Mouse (Mus musculus): ENCODE measurements around the gene Kank2. TPM values are rescaled to one million over a fixed set of nuclear protein-coding genes. Genes with fewer than 3 reads are reported as not detected.
"Not testable (repeated sequence)": the region's sequence is repeated elsewhere in the genome, so short reads cannot be mapped to it uniquely, and the experiment has no call there.

Gene Kank2
- polyA plus RNA-seq, 1 experiment from 2014 or later, result 9.9 TPM

DNA sequence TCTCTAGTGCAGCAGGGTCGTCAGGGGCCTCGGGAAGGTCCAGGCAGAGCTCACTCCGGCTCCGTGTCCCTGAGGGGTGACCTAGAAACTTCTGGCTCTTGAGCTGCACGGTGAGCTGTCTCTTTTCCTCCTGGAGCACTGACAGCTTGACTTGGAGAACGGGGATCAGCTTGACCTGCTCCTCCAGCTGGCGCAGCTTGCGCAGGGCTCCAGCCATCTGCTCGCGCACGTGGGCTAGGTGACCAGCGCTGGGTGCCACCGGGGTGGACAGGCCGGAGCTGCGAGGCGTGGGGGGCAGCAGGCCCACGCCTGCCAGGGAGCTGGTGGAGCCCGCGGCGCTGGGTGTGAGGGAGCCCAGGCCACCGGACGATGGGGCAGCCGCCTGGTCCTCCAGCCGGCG lies 3.6 kb downstream of the Kank2 start:
- H3K27ac ChIP-seq (replicated peaks), result no peak overlapping the region
- no peak overlapping the region for H3K4me2 ChIP-seq (replicated peaks)
- H3K4me3 ChIP-seq, result no peak overlapping the region
- WGBS, result 95% methylated on average over 25 of the region's 25 CpGs
- no peak for ATAC-seq (ENCODE audit: low FRiP score, low read depth)
- H3K9ac ChIP-seq (replicated peaks), result no peak overlapping the region
- H3K27me3 ChIP-seq, result no peaks in the 10 kb centered on the region; the same call in 1 of the 2 replicates
- peaks cover 19% of the 10 kb centered on the region for H3K36me3 ChIP-seq
- no peaks in the 10 kb centered on the region for H3K9me3 ChIP-seq
- peaks cover 19% of the 10 kb centered on the region for H3K4me1 ChIP-seq

DNA sequence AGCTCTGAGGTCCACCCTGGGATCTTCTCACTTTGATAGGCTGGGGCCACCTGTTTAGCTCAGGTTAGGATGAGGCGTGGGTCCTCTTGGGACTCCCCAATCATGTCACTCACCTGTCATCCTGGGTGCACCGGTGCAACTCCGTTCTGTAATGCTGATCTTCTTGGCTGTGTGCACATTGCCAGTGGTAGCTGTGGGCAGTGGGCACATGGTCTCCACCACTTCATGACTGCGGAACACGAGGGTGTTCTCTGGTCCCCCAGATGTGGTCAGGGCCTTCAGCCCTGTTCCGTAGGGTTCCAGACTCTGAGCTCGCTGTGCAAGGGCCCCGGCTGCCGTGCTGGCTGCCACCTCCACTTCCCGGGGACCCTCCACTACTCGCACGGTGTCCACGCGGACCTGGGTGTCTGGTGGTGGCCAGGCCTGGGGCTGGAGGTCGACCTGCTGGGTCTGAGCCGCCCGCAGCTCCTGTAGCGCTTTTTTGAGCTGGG lies 4.2 kb downstream of the Kank2 start:
- no peak overlapping the region for H3K4me3 ChIP-seq
- peaks cover 19% of the 10 kb centered on the region for H3K36me3 ChIP-seq
- H3K27me3 ChIP-seq, result no peaks in the 10 kb centered on the region; the same call in 1 of the 2 replicates
- no peaks in the 10 kb centered on the region for H3K9me3 ChIP-seq
- H3K9ac ChIP-seq (replicated peaks), result no peak overlapping the region
- H3K4me1 ChIP-seq, result peaks cover 19% of the 10 kb centered on the region
- WGBS, result 95% methylated on average over 18 of the region's 18 CpGs
- H3K27ac ChIP-seq (replicated peaks), result no peak overlapping the region
- H3K4me2 ChIP-seq (replicated peaks), result no peak overlapping the region
- ATAC-seq (ENCODE audit: low FRiP score, low read depth), result no peak

DNA sequence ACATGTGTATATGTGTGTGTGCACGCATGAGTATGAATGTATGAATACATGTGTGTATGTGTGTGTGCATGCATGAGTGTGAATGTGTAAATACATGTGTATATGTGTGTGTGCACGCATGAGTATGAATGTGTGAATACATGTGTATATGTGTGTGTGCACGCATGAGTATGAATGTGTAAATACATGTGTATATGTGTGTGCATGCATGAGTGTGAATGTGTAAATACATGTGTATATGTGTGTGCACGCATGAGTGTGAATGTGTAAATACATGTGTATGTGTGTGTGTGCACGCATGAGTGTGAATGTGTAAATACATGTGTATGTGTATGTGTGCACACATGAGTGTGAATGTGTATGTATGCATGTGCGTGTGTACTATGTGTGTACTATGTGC lies 5.0 kb downstream of the Kank2 start:
- Histone ChIP-seq H3K4me1 (peaks cover 19% of the 10 kb centered on the region), H3K36me3 (peaks cover 19% of the 10 kb centered on the region)
- H3K27ac ChIP-seq (replicated peaks); H3K9me3 ChIP-seq; ATAC-seq (ENCODE audit: low FRiP score, low read depth); H3K4me3 ChIP-seq; H3K9ac ChIP-seq (replicated peaks); H3K27me3 ChIP-seq; H3K4me2 ChIP-seq (replicated peaks): not testable (repeated sequence)
- WGBS, result 98% methylated on average over 6 of the region's 6 CpGs

DNA sequence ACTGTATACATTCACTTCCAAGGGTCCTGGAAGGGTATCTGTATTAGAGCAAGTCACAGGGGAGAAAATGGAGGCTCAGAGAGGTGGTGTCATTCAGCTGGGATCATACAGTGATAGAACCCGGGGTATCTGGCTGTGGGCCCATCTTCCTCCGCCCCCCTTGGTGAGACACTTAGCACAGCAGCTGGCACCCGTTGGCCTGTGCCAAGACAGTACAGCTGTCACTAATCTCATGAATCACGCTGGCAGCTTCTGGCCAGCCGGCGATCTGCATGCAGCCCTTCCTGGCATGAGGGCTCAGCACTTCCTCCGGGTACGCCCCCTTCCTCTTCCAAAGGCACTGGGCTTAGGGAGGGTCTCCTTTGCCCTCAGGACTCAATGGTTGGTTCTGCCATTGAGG lies 5.9 kb downstream of the Kank2 start:
- no peak overlapping the region for H3K4me2 ChIP-seq (replicated peaks)
- H3K27ac ChIP-seq (replicated peaks), result no peak overlapping the region
- no peak overlapping the region for H3K9ac ChIP-seq (replicated peaks)
- peaks cover 19% of the 10 kb centered on the region for H3K36me3 ChIP-seq
- no peaks in the 10 kb centered on the region; the same call in 1 of the 2 replicates for H3K27me3 ChIP-seq
- ATAC-seq (ENCODE audit: low FRiP score, low read depth), result no peak
- H3K4me1 ChIP-seq, result peaks cover 14% of the 10 kb centered on the region
- no peaks in the 10 kb centered on the region for H3K9me3 ChIP-seq
- WGBS, result 87% methylated on average over 8 of the region's 8 CpGs
- no peak overlapping the region for H3K4me3 ChIP-seq

DNA sequence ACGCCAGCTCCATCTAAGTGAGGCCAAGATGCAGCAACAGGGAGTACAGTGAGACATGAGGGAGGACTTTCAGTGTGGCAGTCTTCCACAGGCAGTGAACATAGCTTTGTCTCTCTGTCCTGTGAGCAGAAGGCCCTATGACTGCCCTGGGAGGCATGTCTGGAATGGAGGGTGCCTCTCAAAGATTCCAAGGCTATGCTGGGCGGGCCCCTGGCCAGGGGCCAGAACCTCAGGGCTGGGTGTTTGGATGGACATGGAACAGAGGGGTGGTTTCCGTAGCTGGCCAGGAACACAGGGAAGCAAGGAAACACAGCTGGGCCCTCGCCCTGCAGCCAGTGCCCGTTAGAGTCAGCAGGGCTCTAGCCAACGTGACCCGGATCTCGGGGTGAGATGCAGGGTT lies 6.7 kb downstream of the Kank2 start:
- Histone ChIP-seq H3K9ac (replicated peaks) (no peak overlapping the region), H3K27me3 (no peaks in the 10 kb centered on the region; the same call in 1 of the 2 replicates), H3K9me3 (no peaks in the 10 kb centered on the region), H3K36me3 (peaks cover 19% of the 10 kb centered on the region), H3K4me1 (peaks cover 12% of the 10 kb centered on the region), H3K4me3 (no peak overlapping the region), H3K4me2 (replicated peaks) (no peak overlapping the region), H3K27ac (replicated peaks) (no peak overlapping the region)
- ATAC-seq (ENCODE audit: low FRiP score, low read depth), result no peak
- 90% methylated on average over 8 of the region's 8 CpGs for WGBS

DNA sequence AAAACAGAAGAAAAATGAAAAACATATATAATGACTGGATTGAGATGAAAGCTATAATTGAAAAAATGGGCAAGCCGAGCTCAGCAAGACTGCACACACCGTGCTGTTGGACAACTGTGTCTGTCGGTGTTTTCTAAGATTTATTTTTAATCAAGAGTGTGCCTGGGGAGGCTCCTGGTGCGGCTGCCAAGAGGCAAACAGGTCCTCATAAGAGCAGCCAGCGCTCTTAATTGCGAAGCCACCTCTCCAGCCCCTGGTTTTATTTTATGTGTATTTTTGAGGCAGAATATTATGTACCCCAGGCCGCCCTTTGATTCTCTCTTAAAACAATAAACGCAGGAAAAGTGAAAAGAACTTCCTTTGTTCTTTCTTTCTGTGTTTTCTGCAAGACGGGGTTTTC lies 10.3 kb downstream of the Kank2 start:
- Histone ChIP-seq H3K4me3 (no peak overlapping the region), H3K4me1 (0 out of 2 replicates have a peak, but pooled peaks cover 3% of the 10 kb centered on the region), H3K27ac (replicated peaks) (no peak overlapping the region), H3K27me3 (no peaks in the 10 kb centered on the region), H3K36me3 (no peaks in the 10 kb centered on the region), H3K4me2 (replicated peaks) (no peak overlapping the region), H3K9me3 (no peaks in the 10 kb centered on the region), H3K9ac (replicated peaks) (no peak overlapping the region)
- ATAC-seq (ENCODE audit: low FRiP score, low read depth), result no peak
- 85% methylated on average over 9 of the region's 9 CpGs for WGBS

DNA sequence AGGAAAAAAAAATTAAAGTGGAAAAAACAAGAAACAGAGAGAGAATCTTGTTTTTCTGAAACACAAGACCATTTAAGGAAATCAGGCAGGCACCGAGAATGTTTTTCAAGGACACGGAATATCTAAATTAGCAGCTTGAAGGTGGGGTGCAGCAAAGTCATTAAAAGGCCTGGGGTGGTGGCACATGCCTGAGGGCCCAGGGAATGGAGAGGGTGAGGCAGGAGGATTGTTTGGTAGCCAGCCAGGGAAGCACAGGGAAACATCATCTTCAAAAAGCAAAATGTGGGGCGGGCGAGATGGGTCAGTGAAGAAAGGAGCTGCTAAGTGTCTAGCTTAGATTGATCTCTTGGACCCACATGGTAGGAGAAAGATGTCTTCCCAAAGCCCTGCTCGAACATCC lies 10.9 kb downstream of the Kank2 start:
- no peak overlapping the region for H3K4me2 ChIP-seq (replicated peaks)
- ATAC-seq (ENCODE audit: low FRiP score, low read depth), result no peak
- WGBS, result 87% methylated on average over 5 of the region's 5 CpGs
- H3K4me1 ChIP-seq, result 0 out of 2 replicates have a peak, but pooled peaks cover 3% of the 10 kb centered on the region
- no peaks in the 10 kb centered on the region for H3K36me3 ChIP-seq
- H3K27me3 ChIP-seq, result no peaks in the 10 kb centered on the region
- no peak overlapping the region for H3K27ac ChIP-seq (replicated peaks)
- no peak overlapping the region for H3K4me3 ChIP-seq
- H3K9ac ChIP-seq (replicated peaks), result no peak overlapping the region
- no peaks in the 10 kb centered on the region for H3K9me3 ChIP-seq

DNA sequence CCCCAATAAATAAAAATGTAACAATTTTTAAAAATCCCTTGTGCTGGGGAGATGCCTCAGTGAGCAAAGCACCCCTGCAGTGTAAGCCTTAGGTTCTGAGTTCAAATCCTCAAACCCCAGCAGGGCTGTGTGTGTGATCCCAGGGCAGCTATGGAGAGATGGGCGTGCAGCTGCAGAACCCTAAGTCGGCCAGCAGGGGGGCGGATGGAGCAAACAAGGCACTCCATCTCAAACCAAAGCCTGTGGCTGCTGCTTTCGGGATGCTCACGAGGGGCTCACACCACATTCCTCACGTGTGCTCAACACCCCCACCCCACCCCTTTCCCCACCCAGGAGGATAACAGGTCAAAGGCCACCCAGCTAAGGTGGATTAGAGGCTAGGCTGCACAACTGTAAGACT lies 11.6 kb downstream of the Kank2 start:
- Histone ChIP-seq H3K4me3 (no peak overlapping the region), H3K9ac (replicated peaks) (no peak overlapping the region), H3K9me3 (no peaks in the 10 kb centered on the region), H3K27me3 (no peaks in the 10 kb centered on the region), H3K4me2 (replicated peaks) (peak overlapping the region; percentile 14; the same call in 1 of the 2 replicates), H3K36me3 (no peaks in the 10 kb centered on the region), H3K4me1 (0 out of 2 replicates have a peak, but pooled peaks cover 2% of the 10 kb centered on the region), H3K27ac (replicated peaks) (no peak overlapping the region)
- WGBS, result 8% methylated on average over 6 of the region's 6 CpGs
- peak; percentile 34; the same call in 1 of the 2 replicates for ATAC-seq (ENCODE audit: low FRiP score, low read depth)

DNA sequence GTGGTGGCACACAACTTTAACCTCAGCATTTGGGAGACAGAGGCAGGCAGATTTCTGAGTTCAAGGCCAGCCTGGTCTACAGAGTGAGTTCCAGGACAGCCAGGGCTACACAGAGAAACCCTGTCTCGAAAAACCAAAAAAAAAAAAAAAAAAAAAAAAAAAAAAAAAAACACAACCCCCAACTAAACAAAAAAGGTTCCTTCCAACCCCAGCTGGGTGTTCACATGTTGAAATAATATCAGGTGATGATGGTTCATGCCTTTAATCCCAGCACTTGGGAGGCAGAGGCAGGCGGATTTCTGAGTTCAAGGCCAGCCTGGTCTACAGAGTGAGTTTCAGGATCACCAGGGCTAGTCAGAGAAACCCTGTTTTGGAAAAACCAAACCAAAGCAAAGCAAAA lies 12.2 kb downstream of the Kank2 start:
- WGBS, result 74% methylated on average over 2 of the region's 2 CpGs

DNA sequence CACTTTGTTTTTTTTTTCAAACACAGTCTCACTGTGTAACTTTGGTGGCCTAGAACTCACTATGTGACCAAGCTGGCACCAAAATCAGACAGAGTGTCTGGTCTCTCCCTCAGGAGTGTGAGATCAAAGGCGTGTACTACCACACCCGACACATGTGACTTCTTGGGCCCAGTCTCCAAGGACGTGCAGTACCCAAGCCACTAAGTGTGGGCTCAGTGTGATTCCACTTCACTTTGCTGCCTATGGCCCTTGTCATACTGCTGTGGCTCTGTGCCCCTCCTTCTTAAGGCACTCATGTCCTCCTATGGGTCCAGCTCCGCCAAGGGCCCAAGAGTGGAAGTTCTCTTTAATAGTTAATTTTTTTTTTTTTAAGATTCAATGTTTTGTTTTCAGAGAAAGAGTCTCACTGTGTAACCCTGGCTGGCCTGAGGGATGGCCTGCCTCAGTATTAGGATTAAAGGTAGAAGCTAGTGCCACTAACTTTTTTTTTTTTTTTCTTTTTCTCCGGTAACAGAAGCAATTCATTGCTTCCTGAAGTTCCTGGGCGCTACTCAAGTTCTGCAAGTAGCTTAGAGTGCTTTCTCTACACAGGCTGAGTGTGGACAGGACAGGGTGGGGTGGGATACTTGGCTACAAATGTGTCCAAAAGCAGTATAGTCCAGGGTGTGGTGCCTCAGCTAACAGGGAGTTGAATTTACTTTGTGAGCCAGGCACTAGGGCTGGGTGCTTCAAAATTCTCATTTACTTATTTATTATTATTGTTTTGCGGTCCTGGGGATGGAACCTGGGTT lies 13.8 kb downstream of the Kank2 start:
- ATAC-seq (ENCODE audit: low FRiP score, low read depth), result no peak
- Histone ChIP-seq H3K36me3 (peaks cover 8% of the 10 kb centered on the region), H3K4me1 (no peaks in the 10 kb centered on the region), H3K9ac (replicated peaks) (no peak overlapping the region), H3K27ac (replicated peaks) (no peak overlapping the region), H3K27me3 (no peaks in the 10 kb centered on the region), H3K4me2 (replicated peaks) (no peak overlapping the region), H3K9me3 (no peaks in the 10 kb centered on the region), H3K4me3 (no peak overlapping the region)
- WGBS, result 88% methylated on average over 7 of the region's 7 CpGs

More for the DNA sequence above, 12.2 kb downstream of the Kank2 start:
- H3K27me3 ChIP-seq; ATAC-seq (ENCODE audit: low FRiP score, low read depth); H3K9ac ChIP-seq (replicated peaks); H3K9me3 ChIP-seq; H3K36me3 ChIP-seq; H3K4me1 ChIP-seq; H3K4me3 ChIP-seq; H3K4me2 ChIP-seq (replicated peaks); H3K27ac ChIP-seq (replicated peaks): not testable (repeated sequence)

DNA sequence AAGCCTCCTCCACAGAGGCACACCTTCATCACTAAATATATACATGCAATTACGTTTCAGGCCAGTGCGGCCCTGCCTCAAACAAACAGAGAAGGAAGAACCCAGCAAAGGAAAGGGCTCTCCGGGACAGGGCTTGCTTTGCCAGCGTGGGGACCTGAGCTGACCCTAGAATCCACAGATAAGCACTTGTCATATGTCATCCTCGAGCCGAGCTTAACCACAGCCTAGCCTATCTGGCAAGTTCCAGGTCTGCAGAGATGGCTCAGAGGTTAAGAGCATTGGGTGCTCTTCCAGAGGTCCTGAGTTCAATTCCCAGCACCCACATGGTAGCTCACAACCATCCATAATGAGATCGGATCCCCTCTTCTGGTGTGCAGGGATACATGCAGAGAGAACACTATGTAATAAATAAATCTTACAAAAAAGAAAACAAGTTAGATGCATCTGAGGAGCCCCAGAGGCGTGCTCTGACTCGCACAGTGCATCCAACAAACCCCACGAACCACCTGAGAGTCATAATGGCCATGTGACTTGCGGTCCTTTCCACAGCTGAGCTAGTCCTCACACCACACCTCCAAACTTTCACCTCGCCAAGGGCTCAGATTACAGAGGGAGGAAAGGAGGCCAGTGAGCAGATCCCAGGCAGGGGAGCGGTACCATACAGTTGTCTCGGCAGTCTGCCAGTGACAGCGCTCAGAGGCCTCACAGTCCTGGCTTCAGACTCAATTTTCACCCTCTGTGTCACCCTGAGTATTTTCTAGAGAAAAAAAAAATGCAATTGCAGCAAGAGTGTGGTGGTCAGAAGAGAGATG lies 16.7 kb downstream of the Kank2 start:
- 86% methylated on average over 15 of the region's 15 CpGs for WGBS
- no peak overlapping the region for H3K27ac ChIP-seq (replicated peaks)
- H3K4me1 ChIP-seq, result no peaks in the 10 kb centered on the region
- ATAC-seq (ENCODE audit: low FRiP score, low read depth), result no peak
- no peak overlapping the region for H3K4me3 ChIP-seq
- no peak overlapping the region for H3K4me2 ChIP-seq (replicated peaks)
- H3K36me3 ChIP-seq, result peaks cover 27% of the 10 kb centered on the region
- no peaks in the 10 kb centered on the region for H3K27me3 ChIP-seq
- no peak overlapping the region for H3K9ac ChIP-seq (replicated peaks)
- no peaks in the 10 kb centered on the region for H3K9me3 ChIP-seq

DNA sequence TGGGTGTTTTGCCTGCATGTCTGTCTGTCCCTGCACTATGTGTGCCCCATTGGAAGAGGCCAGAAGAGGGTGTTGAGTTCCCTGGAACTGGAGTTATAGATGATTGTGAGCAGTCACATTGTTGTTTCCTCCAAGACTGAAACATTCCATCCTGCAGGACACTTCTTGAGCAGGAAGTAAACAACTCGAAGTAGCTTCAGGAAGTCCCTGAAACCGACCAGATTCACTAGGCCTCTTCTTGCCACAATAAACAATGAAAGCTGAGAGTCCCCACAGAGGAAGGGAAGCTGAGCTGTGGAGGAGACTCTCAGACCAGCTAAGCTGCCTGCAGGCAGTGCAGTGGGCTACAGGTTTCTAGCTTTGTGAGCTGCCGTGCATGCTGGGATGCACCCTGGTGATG lies 20.8 kb downstream of the Kank2 start:
- H3K9me3 ChIP-seq, result no peaks in the 10 kb centered on the region
- no peaks in the 10 kb centered on the region for H3K27me3 ChIP-seq
- no peak overlapping the region for H3K4me2 ChIP-seq (replicated peaks)
- no peak overlapping the region for H3K27ac ChIP-seq (replicated peaks)
- WGBS, result 93% methylated on average over 3 of the region's 3 CpGs
- H3K4me1 ChIP-seq, result no peaks in the 10 kb centered on the region
- no peak overlapping the region for H3K4me3 ChIP-seq
- peaks cover 27% of the 10 kb centered on the region for H3K36me3 ChIP-seq
- ATAC-seq (ENCODE audit: low FRiP score, low read depth), result no peak
- H3K9ac ChIP-seq (replicated peaks), result no peak overlapping the region
